Mouse (Mus musculus) kidney, postnatal 14 days (tissue): Measurements from ENCODE around the gene Jhy.

Experiments
- DNase-seq: peaks from one replicate; pipeline ENCODE4 v3.0.0; 2022; ENCODE audit warnings: mixed read lengths

Jhy gene

GRCm38 (mm10) chr9:40963586-40964417 is at the start of gene Jhy:
Gene Jhy (minus strand): TSS chr9:40964118.
- DNase-seq = no peak

GRCm38 (mm10) chr9:41012456-41012855 is 48.5 kb upstream of the Jhy start:
- no peak for DNase-seq

GRCm38 (mm10) chr9:41011512-41012436 is 47.9 kb upstream of the Jhy start:
- DNase-seq = no peak

GRCm38 (mm10) chr9:41007785-41008184 is 43.9 kb upstream of the Jhy start:
- no peak for DNase-seq

GRCm38 (mm10) chr9:41004415-41004814 is 40.5 kb upstream of the Jhy start, which contains the start of gene Crtam:
Gene Crtam (minus strand): TSS chr9:41004628.
- DNase-seq = no peak

GRCm38 (mm10) chr9:40997116-40997779 is 33.3 kb upstream of the Jhy start:
- DNase-seq = no peak

- DNase-seq = no peak
These were observed 30.2 kb upstream of the Jhy start for GRCm38 (mm10) chr9:40994075-40994474.

GRCm38 (mm10) chr9:40991511-40991910 is 27.6 kb upstream of the Jhy start:
- DNase-seq = no peak

GRCm38 (mm10) chr9:40989940-40990588 is 26.1 kb upstream of the Jhy start:
- DNase-seq = peak; percentile 59

- no peak for DNase-seq
These were observed 20.4 kb upstream of the Jhy start for GRCm38 (mm10) chr9:40984313-40984712.

- no peak for DNase-seq
These were observed 19.8 kb upstream of the Jhy start for GRCm38 (mm10) chr9:40983758-40984157.

- no peak for DNase-seq
These were observed 18.6 kb upstream of the Jhy start for GRCm38 (mm10) chr9:40982480-40982879.

- DNase-seq = no peak
These were observed 10.3 kb upstream of the Jhy start for GRCm38 (mm10) chr9:40974042-40974801.

- no peak for DNase-seq
These were observed 448 bp upstream of the Jhy start for GRCm38 (mm10) chr9:40964418-40964714.

GRCm38 (mm10) chr9:40961401-40961800 is 2.5 kb downstream of the Jhy start:
- no peak for DNase-seq

GRCm38 (mm10) chr9:40949039-40949615 is 14.8 kb downstream of the Jhy start:
- no peak for DNase-seq

GRCm38 (mm10) chr9:40948473-40948872 is 15.4 kb downstream of the Jhy start:
- DNase-seq = no peak

- peak; percentile 36 for DNase-seq
These were observed 16.8 kb downstream of the Jhy start for GRCm38 (mm10) chr9:40947131-40947530.

- peak; percentile 4 for DNase-seq
These were observed 26.5 kb downstream of the Jhy start for GRCm38 (mm10) chr9:40937425-40937824.

- no peak for DNase-seq
These were observed 30.6 kb downstream of the Jhy start for GRCm38 (mm10) chr9:40933323-40933722.

GRCm38 (mm10) chr9:40927351-40927980 is 36.5 kb downstream of the Jhy start:
- DNase-seq = no peak
